Mouse (Mus musculus) heart, embryonic 16.5 days (tissue): ENCODE data around the gene Ubqln4. TPM values are rescaled to one million over a fixed set of nuclear protein-coding genes. Genes with fewer than 3 reads are reported as not detected.

ENCODE experiments used
- ATAC-seq: fragments of 200-750 bp; cut with Nextera tagmentation; replicated peaks from 2 replicates; pipeline ENCODE4 v1.8.0; 2017; ENCODE audit warnings: moderate number of reproducible peaks; ENCODE audit not compliant: insufficient read depth, low FRiP score; ENCODE audit errors: extremely low read depth
- H3K27ac ChIP-seq: fragments of 300-500 bp; sonication (generic); 2 replicates; pipeline ENCODE4 v1.5.1; 2014; ENCODE audit warnings: mild to moderate bottlenecking, low read length, control low read depth, moderate library complexity
- H3K27me3 ChIP-seq: fragments of 300-500 bp; sonication (generic); 2 replicates; pipeline ENCODE4 v1.6.1; 2014; ENCODE audit warnings: low read length, mixed read lengths; ENCODE audit not compliant: control insufficient read depth, insufficient read depth
- H3K36me3 ChIP-seq: fragments of 300-500 bp; sonication (generic); 2 replicates; pipeline ENCODE4 v1.6.1; 2014; ENCODE audit not compliant: control insufficient read depth, insufficient read depth
- H3K4me1 ChIP-seq: fragments of 300-500 bp; sonication (generic); 2 replicates; pipeline ENCODE4 v1.6.1; 2014; ENCODE audit warnings: low read length, mixed read lengths; ENCODE audit not compliant: control insufficient read depth, insufficient read depth
- H3K4me2 ChIP-seq: fragments of 300-500 bp; sonication (generic); 2 replicates; pipeline ENCODE4 v1.6.1; 2014; ENCODE audit warnings: low read depth, mild to moderate bottlenecking, control low read depth, low read length
- H3K4me3 ChIP-seq: fragments of 300-500 bp; sonication (generic); 2 replicates; pipeline ENCODE4 v1.5.1; 2014; ENCODE audit warnings: mild to moderate bottlenecking, control low read depth, low read length
- H3K9ac ChIP-seq: fragments of 300-500 bp; sonication (generic); 2 replicates; pipeline ENCODE4 v1.6.1; 2014; ENCODE audit warnings: low read length, control low read depth
- H3K9me3 ChIP-seq: fragments of 300-500 bp; sonication (generic); replicated peaks from 2 replicates; pipeline ENCODE4 v1.6.1; 2016; ENCODE audit warnings: low read length; ENCODE audit not compliant: control insufficient read depth
- WGBS: fragments of 180-500 bp; shearing (Covaris S2); extraction: QIAGEN DNeasy Blood & Tissue Kit; methylation state at CpG from one replicate; pipeline ENCODE4 v1.1.7; 2014; 5-methylcytosine and 5-hydroxymethylcytosine counted together
- polyA plus RNA-seq: library from polyadenylated mRNA; unstranded; fragments of >200 nt; fragmentation: Nextera tagmentation; extraction: Ambion mirVana; gene quantifications from 2 replicates; pipeline ENCODE4 v1.2.1, GENCODE M21; 2015

Gene Ubqln4
- polyA plus RNA-seq, 1 experiment from 2014 or later: 28.8 TPM

GRCm38 (mm10) chr3:88530082-88530864 is 23.3 kb upstream of the Ubqln4 start:
- H3K9ac ChIP-seq: peak overlapping the region; percentile 91
- 30% methylated on average over 11 of the region's 11 CpGs for WGBS
- ATAC-seq: no peak
- H3K4me3 ChIP-seq: peak overlapping the region; percentile 86
- peak overlapping the region; percentile 95 for H3K27ac ChIP-seq
- H3K4me1 ChIP-seq: peaks cover 53% of the 10 kb centered on the region
- no peaks in the 10 kb centered on the region for H3K9me3 ChIP-seq
- no peaks in the 10 kb centered on the region; the same call in 1 of the 2 replicates for H3K36me3 ChIP-seq
- H3K27me3 ChIP-seq: no peaks in the 10 kb centered on the region
- H3K4me2 ChIP-seq: peak overlapping the region; percentile 81

DNA sequence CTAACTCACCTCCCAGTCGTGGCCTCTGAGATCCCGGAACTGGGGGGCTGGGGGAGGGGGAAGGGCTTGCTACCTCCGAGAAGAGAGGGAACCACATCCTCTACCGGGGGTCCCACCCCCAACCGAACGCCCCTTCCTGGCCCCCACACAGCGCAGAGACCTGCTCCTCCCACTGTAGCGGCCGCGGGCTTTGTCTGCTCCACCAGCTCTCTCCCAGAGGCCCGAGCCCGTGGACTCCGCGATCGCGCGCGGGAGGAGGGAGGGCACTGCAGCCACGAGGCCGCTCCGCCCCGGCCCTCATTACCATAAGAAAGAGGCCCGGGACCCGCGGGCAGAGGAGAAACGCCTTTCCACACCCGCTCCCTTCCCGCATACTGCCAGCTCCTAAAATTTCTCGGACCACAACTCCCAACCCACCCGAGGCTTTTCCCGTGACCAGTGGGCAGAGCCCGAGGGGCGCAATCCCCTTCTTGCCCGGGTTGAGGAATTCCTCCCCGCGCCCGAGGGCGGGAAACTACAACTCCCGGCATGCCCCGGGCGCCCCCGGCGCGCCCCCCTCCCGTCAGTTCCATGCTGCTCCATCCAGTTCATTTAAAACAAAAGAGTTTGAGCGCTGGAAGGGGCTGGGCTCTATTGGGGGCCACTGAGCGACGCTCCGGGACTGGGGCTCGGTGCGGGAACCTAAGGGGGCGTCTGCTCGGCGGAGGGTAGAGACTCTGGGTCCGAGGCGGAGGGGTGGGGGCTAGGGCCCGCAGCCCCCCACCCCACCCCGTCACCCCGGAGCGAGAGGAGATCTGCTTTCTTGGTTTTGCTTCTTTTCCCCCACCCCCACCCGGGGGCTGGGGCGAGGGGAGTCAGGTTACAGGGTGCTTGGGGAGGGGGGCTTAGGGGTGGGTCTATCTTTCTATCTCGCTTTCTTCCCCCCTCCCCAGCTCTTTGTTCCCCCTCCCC is 21.9 kb upstream of the Ubqln4 start:
- H3K36me3 ChIP-seq: no peaks in the 10 kb centered on the region; the same call in 1 of the 2 replicates
- H3K4me3 ChIP-seq: peak overlapping the region; percentile 86
- no peaks in the 10 kb centered on the region for H3K27me3 ChIP-seq
- peaks cover 62% of the 10 kb centered on the region for H3K4me1 ChIP-seq
- H3K27ac ChIP-seq: peak overlapping the region; percentile 95
- peak overlapping the region; percentile 81 for H3K4me2 ChIP-seq
- H3K9ac ChIP-seq: peak overlapping the region; percentile 91
- peak; percentile 77 for ATAC-seq
- H3K9me3 ChIP-seq: no peaks in the 10 kb centered on the region
- under 1% methylated on average over 57 of the region's 63 CpGs for WGBS

DNA sequence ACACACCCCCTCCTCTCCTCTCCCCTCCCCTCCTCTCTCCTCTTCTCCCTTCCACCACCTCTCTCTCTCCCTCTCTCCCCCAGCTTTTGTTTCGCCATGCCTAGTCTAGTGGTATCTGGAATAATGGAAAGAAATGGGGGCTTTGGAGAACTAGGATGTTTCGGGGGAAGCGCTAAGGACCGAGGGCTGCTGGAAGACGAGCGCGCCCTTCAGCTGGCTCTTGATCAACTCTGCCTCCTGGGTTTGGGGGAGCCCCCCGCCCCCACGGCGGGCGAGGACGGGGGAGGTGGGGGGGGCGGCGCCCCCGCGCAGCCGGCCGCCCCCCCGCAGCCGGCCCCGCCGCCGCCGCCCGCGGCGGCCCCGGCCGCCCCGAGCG is 21.3 kb upstream of the Ubqln4 start, which contains the start of gene Mex3a:
Gene Mex3a (plus strand): TSS at position 97 of the 376 bp plus-strand sequence.
- Histone ChIP-seq H3K27ac (peak within 1 kb of the TSS; percentile 95), H3K27me3 (no peaks in the 10 kb centered on the region), H3K4me2 (peak within 1 kb of the TSS; percentile 81), H3K9ac (peak within 1 kb of the TSS; percentile 91), H3K9me3 (no peaks in the 10 kb centered on the region), H3K36me3 (peaks cover 6% of the 10 kb centered on the region), H3K4me3 (peak within 1 kb of the TSS; percentile 86), H3K4me1 (peaks cover 67% of the 10 kb centered on the region)
- ATAC-seq: no peak
- WGBS: 0% methylated on average over 7 of the region's 31 CpGs

DNA sequence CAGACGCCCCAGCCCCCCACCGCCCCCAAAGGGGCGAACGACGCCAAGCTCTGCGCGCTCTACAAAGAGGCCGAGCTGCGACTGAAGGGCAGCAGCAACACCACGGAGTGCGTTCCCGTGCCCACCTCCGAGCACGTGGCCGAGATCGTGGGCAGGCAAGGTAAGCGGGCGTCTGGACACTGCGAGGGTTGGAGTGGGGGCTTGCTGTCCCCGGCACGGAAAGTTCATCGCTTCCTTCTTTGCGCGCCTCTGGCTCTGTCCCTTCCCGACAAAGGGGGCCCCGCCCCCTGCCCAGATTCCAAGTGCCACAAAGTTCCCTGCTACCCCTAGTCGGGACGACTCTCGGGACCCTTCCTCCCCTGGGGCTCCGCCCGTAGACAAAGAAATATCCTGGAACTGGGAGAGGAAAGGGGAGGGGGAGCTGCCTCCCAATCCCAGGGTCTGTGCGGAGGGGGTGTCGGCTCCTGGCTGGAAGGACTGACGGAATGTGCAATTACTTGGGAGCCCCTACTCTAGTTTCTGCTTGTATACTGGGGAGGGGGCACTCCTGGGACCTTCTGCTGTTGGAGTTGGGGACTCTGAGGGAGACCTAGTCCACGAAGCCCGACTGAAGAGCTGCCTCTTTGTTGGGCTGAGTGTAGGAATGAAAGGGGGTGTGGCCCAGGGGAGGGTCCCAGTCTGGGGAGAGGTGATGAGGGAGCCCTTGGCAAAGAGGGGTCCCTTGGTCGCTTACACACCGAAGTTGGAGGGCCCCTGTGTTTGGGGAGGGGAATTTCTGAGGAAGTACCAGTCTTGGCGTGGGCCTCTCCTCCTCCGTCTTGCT is 20.7 kb upstream of the Ubqln4 start:
- peak; percentile 10; the same call in 1 of the 2 replicates for ATAC-seq
- H3K36me3 ChIP-seq: peaks cover 11% of the 10 kb centered on the region
- H3K4me3 ChIP-seq: peak overlapping the region; percentile 86
- peak overlapping the region; percentile 81 for H3K4me2 ChIP-seq
- peak overlapping the region; percentile 91 for H3K9ac ChIP-seq
- peak overlapping the region; percentile 95 for H3K27ac ChIP-seq
- H3K27me3 ChIP-seq: no peaks in the 10 kb centered on the region
- WGBS: under 1% methylated on average over 40 of the region's 40 CpGs
- H3K9me3 ChIP-seq: no peaks in the 10 kb centered on the region
- peaks cover 63% of the 10 kb centered on the region for H3K4me1 ChIP-seq

GRCm38 (mm10) chr3:88533706-88534105 is 19.9 kb upstream of the Ubqln4 start:
- Histone ChIP-seq H3K27me3 (no peaks in the 10 kb centered on the region), H3K9me3 (no peaks in the 10 kb centered on the region), H3K36me3 (peaks cover 16% of the 10 kb centered on the region), H3K9ac (peak overlapping the region; percentile 91), H3K4me3 (peak overlapping the region; percentile 86), H3K27ac (peak overlapping the region; percentile 95; the same call in 1 of the 2 replicates), H3K4me2 (peak overlapping the region; percentile 81), H3K4me1 (peaks cover 62% of the 10 kb centered on the region)
- WGBS: 6% methylated on average over 5 of the region's 5 CpGs
- ATAC-seq: no peak

GRCm38 (mm10) chr3:88535005-88535404 is 18.6 kb upstream of the Ubqln4 start:
- H3K27me3 ChIP-seq: no peaks in the 10 kb centered on the region
- H3K36me3 ChIP-seq: peaks cover 18% of the 10 kb centered on the region
- no peaks in the 10 kb centered on the region for H3K9me3 ChIP-seq
- H3K27ac ChIP-seq: no peak overlapping the region
- peak overlapping the region; percentile 81; the same call in 1 of the 2 replicates for H3K4me2 ChIP-seq
- no peak for ATAC-seq
- H3K9ac ChIP-seq: peak overlapping the region; percentile 55
- H3K4me3 ChIP-seq: no peak overlapping the region
- H3K4me1 ChIP-seq: peaks cover 57% of the 10 kb centered on the region
- WGBS: 64% methylated on average over 3 of the region's 3 CpGs

- peak overlapping the region; percentile 60; the same call in 1 of the 2 replicates for H3K4me2 ChIP-seq
- peaks cover 55% of the 10 kb centered on the region for H3K4me1 ChIP-seq
- 81% methylated on average over 4 of the region's 4 CpGs for WGBS
- peaks cover 18% of the 10 kb centered on the region for H3K36me3 ChIP-seq
- H3K27ac ChIP-seq: no peak overlapping the region
- H3K4me3 ChIP-seq: no peak overlapping the region
- H3K9ac ChIP-seq: no peak overlapping the region; the same call in 1 of the 2 replicates
- no peaks in the 10 kb centered on the region for H3K9me3 ChIP-seq
- ATAC-seq: no peak
- H3K27me3 ChIP-seq: no peaks in the 10 kb centered on the region
Measured at GRCm38 (mm10) chr3:88535527-88535926, 18.0 kb upstream of the Ubqln4 start.
